Mouse (Mus musculus): ENCODE results near the gene Ccdc134. TPM values are rescaled to one million over a fixed set of nuclear protein-coding genes. Genes with fewer than 3 reads are reported as not detected.
"Not testable (repeated sequence)": the region's sequence is repeated elsewhere in the genome, so short reads cannot be mapped to it uniquely, and the experiment has no call there.

Ccdc134 gene
- 10 to 100 TPM; 19.9 to 26.0 (median 20.8) TPM for polyA plus RNA-seq (2017; shearing (Covaris generic))

- peak; percentile 99 for ATAC-seq
Observed at GRCm38 (mm10) chr15:82127426-82128374, at the start of gene Ccdc134. Gene Ccdc134 (plus strand): TSS chr15:82127922.

- ATAC-seq = no peak
Observed at GRCm38 (mm10) chr15:82079883-82080282, 47.8 kb upstream of the Ccdc134 start.

- ATAC-seq = no peak
Observed at GRCm38 (mm10) chr15:82081161-82081560, 46.6 kb upstream of the Ccdc134 start.

- ATAC-seq = no peak
Observed at GRCm38 (mm10) chr15:82085606-82086005, 42.1 kb upstream of the Ccdc134 start.

GRCm38 (mm10) chr15:82086131-82086530, 41.6 kb upstream of the Ccdc134 start:
- no peak for ATAC-seq

GRCm38 (mm10) chr15:82087266-82087665, 40.5 kb upstream of the Ccdc134 start:
- no peak for ATAC-seq

- ATAC-seq = no peak
Observed at GRCm38 (mm10) chr15:82091061-82091460, 36.7 kb upstream of the Ccdc134 start.

GRCm38 (mm10) chr15:82106953-82107555, 20.7 kb upstream of the Ccdc134 start:
- ATAC-seq = no peak

DNA sequence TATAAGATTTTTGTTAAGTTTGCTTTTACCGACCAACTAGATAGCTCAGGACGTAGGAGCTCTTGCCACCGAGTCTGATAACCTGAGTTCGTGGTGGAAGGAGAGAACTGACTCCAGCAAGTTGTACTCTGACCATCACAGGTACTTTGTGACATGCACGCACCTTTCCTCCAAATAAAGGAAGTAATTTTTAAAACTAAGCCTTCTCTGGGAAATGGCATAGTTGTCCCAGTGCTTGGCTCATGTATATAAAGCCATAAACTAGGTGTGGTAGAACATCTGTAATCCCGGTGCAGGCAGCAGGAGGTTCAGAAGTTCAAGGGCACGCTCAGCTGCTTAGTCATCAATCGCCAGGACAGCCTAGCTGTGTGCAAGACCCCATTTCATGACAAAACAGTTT, 7.2 kb upstream of the Ccdc134 start:
- ATAC-seq = no peak

DNA sequence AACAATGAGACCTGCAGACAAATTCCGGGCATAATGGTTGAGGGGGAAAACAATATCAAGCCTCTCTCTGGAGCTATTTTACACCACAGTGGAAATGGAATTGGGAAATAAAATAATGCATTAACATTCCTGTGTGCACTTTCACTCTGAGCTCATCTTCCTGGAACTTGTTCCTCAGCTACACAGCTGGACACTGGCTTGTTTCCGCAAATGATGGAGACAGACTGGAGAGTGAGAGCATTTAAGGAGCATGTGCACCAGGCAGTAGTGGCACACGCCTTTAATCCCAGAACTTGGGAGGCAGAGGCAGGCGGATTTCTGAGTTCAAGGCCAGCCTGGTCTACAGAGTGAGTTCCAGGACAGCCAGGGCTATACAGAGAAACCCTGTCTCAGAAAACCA, 1.0 kb upstream of the Ccdc134 start:
- ATAC-seq = not testable (repeated sequence)

DNA sequence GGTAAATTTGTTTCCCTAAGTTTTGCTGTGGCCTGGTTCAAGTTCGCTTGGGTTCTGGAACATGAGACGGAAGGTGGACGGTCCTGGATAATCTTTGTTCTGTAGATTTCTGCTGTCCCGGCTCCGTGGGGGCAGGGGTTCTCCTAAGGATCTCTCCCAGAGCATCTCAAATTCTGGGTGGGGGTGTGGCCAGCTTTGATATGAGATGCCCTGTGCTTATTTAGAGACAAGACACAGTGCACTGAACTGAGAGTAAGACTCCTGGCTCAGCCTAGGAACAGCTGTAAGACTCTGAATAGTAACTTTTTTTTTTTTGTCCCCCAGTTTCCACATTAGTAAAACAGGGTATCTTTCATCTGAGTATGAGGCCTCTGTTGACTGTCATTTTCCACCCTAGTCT, 676 bp downstream of the Ccdc134 start:
- ATAC-seq = no peak

DNA sequence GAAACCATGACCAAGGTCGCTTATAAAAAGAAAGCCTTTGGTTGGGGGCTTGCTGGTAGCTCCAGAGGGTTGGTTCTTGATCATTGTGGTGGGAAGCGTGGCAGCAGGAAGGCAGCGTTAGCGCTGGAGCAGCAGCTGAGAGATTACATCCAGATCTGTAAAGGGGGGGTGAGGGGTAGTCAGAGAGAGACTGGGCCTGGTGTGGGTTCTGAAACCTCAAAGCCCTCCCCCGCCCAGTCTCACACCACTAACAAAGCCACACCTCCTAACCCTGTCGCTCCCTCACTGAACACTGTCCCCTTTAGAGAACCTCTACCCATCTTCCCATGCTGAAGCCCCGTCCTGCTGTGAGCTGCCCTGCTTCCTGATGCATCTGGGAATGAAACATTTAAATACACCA, 2.9 kb downstream of the Ccdc134 start:
- ATAC-seq = no peak

DNA sequence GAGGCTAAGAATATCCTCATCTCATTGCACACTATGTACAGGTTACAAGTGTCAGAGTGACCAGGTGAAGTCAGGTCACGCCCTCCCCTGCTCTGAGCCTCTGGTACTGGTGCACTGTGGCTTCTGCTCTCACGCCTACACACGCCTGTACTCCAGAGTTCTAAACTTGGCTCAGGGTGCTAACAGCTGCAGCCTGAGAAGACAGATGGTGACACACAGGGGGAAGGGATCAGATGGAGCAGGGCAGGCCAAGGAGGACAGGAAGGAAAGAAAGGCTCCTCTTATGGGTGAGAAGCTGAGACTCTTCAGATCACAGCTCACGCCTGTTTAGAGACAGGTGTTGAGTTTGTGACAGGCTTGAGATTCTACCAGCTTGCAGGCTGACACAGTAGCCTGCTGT, 7.7 kb downstream of the Ccdc134 start:
- ATAC-seq = no peak

GRCm38 (mm10) chr15:82138565-82138964, 10.8 kb downstream of the Ccdc134 start:
- peak; percentile 85 for ATAC-seq

DNA sequence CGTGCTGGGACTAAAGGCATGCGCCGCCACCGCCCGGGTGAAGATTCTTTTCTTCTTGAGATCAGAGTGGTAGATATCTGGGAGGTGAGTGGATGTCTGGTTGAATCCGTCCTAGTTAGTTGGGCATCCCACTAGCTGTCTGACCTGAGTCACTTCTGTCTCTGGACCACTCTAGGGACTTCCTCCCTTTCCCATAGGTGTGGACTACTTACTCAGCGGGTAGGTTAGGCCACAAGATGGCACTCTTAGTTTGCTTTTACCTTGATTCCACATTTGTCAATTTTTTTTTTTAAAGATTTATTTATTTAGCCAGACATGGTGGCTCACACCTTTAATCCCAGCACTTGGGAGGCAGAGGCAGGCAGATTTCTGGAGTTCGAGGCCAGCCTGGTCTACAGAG, 11.5 kb downstream of the Ccdc134 start:
- peak; percentile 35 for ATAC-seq

DNA sequence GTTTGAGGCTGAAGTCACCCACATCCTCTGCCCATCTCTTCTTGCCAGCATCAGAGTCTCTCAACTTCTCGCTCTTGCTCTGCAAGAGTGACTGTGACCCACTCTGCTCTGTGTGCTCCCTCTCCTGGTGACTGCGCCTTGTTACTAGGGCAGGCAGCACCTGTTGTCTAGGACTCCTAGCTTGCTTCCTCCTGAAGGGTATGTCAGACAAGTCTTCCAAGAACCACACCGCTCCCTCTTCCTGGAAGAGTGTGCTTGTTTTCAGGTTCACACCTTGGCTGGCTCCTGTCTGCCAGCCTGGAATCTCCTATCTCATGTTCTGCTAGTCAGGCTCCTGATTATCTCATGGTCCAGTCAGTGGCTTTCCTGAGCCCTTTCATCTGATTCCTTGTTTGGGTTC, 12.6 kb downstream of the Ccdc134 start:
- ATAC-seq = no peak

GRCm38 (mm10) chr15:82144157-82144556, 16.4 kb downstream of the Ccdc134 start:
- ATAC-seq = no peak

- no peak for ATAC-seq
Observed at GRCm38 (mm10) chr15:82145408-82145807, 17.7 kb downstream of the Ccdc134 start.

GRCm38 (mm10) chr15:82145851-82146769, 18.4 kb downstream of the Ccdc134 start:
- peak; percentile 8 for ATAC-seq

GRCm38 (mm10) chr15:82146770-82147610, 19.3 kb downstream of the Ccdc134 start, which contains the start of gene Srebf2:
Gene Srebf2 (plus strand): TSS chr15:82147181.
- ATAC-seq = peak; percentile 96

GRCm38 (mm10) chr15:82147611-82148111, 19.9 kb downstream of the Ccdc134 start:
- no peak for ATAC-seq

DNA sequence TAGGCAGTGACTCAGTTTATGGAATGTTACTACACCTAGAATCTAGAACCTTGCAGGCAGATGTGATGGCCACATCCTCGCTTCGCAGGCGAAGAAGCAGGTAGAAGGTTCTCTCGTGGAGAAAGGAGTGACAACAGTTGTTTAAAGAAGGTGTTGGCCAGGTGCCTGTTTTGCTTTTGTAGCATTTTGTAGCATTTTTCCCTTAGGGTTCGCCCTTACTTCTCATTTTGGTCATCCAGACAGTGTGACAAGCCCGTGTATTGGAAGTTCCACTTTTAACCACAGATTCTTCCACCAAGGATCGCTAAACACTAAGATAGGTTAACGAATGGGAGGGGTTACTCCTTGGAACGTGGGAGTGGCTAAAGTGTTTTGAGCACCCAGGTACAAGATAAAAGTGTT, 20.8 kb downstream of the Ccdc134 start:
- no peak for ATAC-seq
